Comparison of ENCODE assay signal across 8 mouse cellular contexts in the genomic region with DNA sequence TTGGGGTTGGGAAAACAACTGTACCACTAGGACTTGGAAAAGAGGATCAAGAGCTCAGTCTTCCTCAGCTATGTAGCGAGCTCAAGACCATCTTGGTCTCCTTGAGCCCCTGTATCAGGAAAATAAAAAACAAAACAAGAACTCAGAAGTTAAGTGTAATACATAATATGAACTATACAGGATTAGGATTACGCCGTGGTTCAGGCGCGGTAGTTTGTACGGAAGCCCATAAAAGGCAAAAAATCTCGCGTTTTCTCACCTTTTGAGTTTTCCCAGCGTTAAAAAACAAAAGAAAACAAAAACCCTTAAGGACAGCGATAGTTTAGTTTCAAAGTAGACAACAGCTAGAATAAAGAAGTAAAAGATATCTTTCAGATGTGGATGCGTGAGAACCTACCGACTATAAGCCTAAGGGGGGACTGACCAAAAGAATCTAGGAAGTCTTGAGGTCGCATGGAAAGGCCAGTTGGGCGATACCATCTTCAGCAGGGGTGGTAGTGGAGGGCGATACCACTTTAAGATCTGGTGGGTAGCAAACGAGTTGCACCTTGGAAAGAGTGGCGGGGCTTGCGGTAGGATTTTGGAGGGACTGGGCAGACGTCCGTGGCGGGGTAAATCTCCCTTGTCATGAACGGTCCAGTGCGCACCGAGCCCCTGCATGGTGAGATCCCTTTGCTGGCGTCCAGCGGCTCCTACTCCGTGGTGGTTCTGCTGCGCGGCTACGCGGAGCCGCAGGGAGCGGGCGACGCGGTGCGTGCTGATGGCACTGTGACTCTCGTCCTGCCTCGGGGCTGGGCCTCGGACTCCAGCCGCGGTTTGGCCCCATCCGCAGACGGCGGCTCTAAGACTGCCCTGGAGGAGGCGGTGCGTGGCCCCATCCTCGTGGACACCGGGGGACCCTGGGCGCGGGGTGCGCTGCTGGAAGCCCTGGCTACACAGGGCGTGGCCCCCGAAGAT. TPM values are rescaled to one million over a fixed set of nuclear protein-coding genes. Genes with fewer than 3 reads are reported as not detected.
DNase-seq lines count a peak whose midpoint lies in the region; ATAC-seq lines count a peak whose summit lies in the region.

A gene (plus strand): TSS at position 544 of the 957 bp plus-strand sequence.

- H3K36me3 ChIP-seq in hindbrain, embryonic 11.5 days (ENCODE audit: control insufficient read depth, insufficient read depth, low read length) = 0 out of 2 replicates have a peak, but pooled peaks cover 3% of the 10 kb centered on the region

- peak; percentile 93 for ATAC-seq in frontal cortex, adult (ENCODE audit: low TSS enrichment)
- peak; percentile 86 for ATAC-seq in hindbrain, embryonic 11.5 days (ENCODE audit: low FRiP score)

- H3K4me2 ChIP-seq in hindbrain, embryonic 11.5 days (replicated peaks; ENCODE audit: low read depth, low read length) = peak within 1 kb of the TSS; percentile 74

- peak within 1 kb of the TSS; percentile 82 for H3K27ac ChIP-seq in hindbrain, embryonic 11.5 days (ENCODE audit: low read depth, low read length)

- H3K4me1 ChIP-seq in hindbrain, embryonic 11.5 days (replicated peaks; ENCODE audit: control insufficient read depth, insufficient read depth, low read length) = no peaks in the 10 kb centered on the region

- no peaks in the 10 kb centered on the region for H3K27me3 ChIP-seq in hindbrain, embryonic 11.5 days (ENCODE audit: control insufficient read depth, insufficient read depth, low read length)

- H3K4me3 ChIP-seq in hindbrain, embryonic 11.5 days (ENCODE audit: low read depth, low read length) = peak within 1 kb of the TSS; percentile 72

- peak; percentile 90 for DNase-seq in MN1 (ENCODE audit: low spot score)
- DNase-seq in cerebellum, adult 8-10 months = peak; percentile 93
- peak; percentile 89 for DNase-seq in hindbrain, embryonic 11.5 days (ENCODE audit: low spot score)
- DNase-seq in layer of hippocampus, postnatal 25 days (ENCODE audit: extremely low spot score in 1 of 2, low spot score in 1 of 2) = peak; percentile 81 to 83
- peak; percentile 88 for DNase-seq in lung, postnatal 25 days (ENCODE audit: low spot score)
- DNase-seq in retina, embryonic 14.5 days (ENCODE audit: low spot score) = peak; percentile 92
- peak; percentile 84 for DNase-seq in thymus, postnatal 4 days

- 8% methylated on average over 54 of the region's 54 CpGs for WGBS in hindbrain, embryonic 11.5 days

- H3K9me3 ChIP-seq in hindbrain, embryonic 11.5 days (ENCODE audit: control insufficient read depth, low read length) = no peaks in the 10 kb centered on the region

- H3K9ac ChIP-seq in hindbrain, embryonic 11.5 days (ENCODE audit: low read depth, low read length) = peak within 1 kb of the TSS; percentile 91

RNA-seq across cellular contexts. Expression of the gene that starts here (rescaled TPM):
- 8.6 and 12.0 TPM in 2 replicates for polyA plus RNA-seq in hindbrain, embryonic 11.5 days (2014; fragmentation: Nextera tagmentation; extraction: Ambion mirVana)
- 10 to 100 TPM in 1 of 2 experiments, 1 to 10 TPM in 1; 9.1 to 10.1 TPM for total RNA-seq in layer of hippocampus, postnatal 25 days (2021)

Comparison
In these comparisons a context has a peak if more than half of its experiments do, and no peak if none do; other contexts are left out.
1. Peak in every context shown above with its lines: DNase-seq, ATAC-seq, H3K4me3 ChIP-seq and H3K27ac ChIP-seq.